Mouse (Mus musculus) A20 (cell line): Measurements from ENCODE around the gene Cyp2b13.
"Not testable (repeated sequence)": the region's sequence is repeated elsewhere in the genome, so short reads cannot be mapped to it uniquely, and the experiment has no call there.

ENCODE experiments used
- DNase-seq: peaks from one replicate; pipeline ENCODE4 v3.0.0-alpha.2; 2011; ENCODE audit warnings: low read depth, low spot score

Cyp2b13 gene

GRCm38 (mm10) chr7:26061197-26061596 is at the start of gene Cyp2b13:
Gene Cyp2b13 (plus strand): TSS chr7:26061497.
- not testable (repeated sequence) for DNase-seq

GRCm38 (mm10) chr7:26019814-26020332 is 41.4 kb upstream of the Cyp2b13 start:
- not testable (repeated sequence) for DNase-seq

GRCm38 (mm10) chr7:26054885-26055630 is 6.2 kb upstream of the Cyp2b13 start:
- not testable (repeated sequence) for DNase-seq

- DNase-seq, result not testable (repeated sequence)
Observed at GRCm38 (mm10) chr7:26071677-26072076, 10.4 kb downstream of the Cyp2b13 start.

DNA sequence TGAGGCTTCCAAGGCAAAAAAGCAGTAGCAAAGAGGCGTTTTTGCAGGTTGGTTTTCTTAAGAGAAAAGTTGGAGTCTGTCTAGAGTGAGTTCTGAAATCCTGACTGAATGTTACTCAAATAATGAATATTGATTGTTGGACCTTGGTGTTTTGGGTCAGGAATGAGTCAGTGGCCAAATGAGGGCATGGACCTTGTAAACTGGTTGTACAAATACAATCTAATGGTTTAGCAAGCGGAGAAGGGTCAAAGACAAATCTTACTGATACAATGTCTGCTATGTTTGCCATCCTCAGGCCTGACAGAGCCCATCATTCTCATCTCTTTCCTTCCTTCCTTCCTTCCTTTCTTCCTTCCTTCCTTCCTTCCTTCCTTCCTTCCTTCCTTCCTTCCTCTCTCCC is 21.3 kb downstream of the Cyp2b13 start:
- DNase-seq, result no peak

- no peak for DNase-seq
Observed at GRCm38 (mm10) chr7:26087391-26087790, 26.1 kb downstream of the Cyp2b13 start.

GRCm38 (mm10) chr7:26088578-26088977 is 27.3 kb downstream of the Cyp2b13 start:
- not testable (repeated sequence) for DNase-seq

GRCm38 (mm10) chr7:26139623-26140022 is 78.3 kb downstream of the Cyp2b13 start:
- DNase-seq, result not testable (repeated sequence)

DNA sequence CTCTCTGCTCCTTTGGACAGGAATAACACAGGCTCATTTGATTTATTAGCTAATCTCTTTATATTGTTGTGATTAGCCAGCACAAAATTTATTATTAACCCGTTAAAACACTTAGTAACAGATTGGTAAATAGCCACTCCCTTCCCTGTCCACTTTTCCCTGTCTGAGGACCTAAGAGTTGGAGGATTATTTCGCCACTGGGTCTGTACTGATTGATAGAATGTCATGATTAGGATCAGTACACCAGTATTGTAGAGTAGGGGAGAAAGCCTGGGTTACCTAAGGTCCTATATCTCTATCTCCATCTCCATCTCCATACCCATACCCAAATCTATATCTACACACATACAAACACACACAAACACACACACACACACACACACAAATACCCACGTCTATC is 82.4 kb downstream of the Cyp2b13 start:
- not testable (repeated sequence) for DNase-seq
